Mouse (Mus musculus) MEL (cell line): ENCODE data around the gene Tmem220. TPM values are rescaled to one million over a fixed set of nuclear protein-coding genes. Genes with fewer than 3 reads are reported as not detected.

Experiments
- DNase-seq: peaks from one replicate; pipeline ENCODE4 v3.0.0; 2011; ENCODE audit warnings: low read depth, low spot score
- H3K27ac ChIP-seq: 2 replicates; pipeline ENCODE4 v1.5.1; 2012; ENCODE audit warnings: low read depth, mild to moderate bottlenecking, control low read depth, low read length, moderate library complexity; ENCODE audit not compliant: control insufficient read depth
- H3K27me3 ChIP-seq, 2 experiments: fragments of 150-350 bp in 1 of 2; sonication (generic) in 1 of 2; 2 replicates each; pipeline ENCODE4 v1.6.1; 2012; ENCODE audit warnings: low read length in 2 of 2, mild to moderate bottlenecking in 2 of 2, improper control_type of control experiment in 1 of 2, moderate library complexity in 1 of 2; ENCODE audit not compliant: insufficient read depth in 2 of 2, control insufficient read depth in 1 of 2
- H3K36me3 ChIP-seq, 2 experiments: 2 replicates each; pipeline ENCODE4 v1.6.1; 2012 to 2014; ENCODE audit warnings: low read length in 2 of 2, improper control_type of control experiment in 1 of 2, inconsistent platforms in 1 of 2, mild to moderate bottlenecking in 1 of 2; ENCODE audit not compliant: insufficient read depth in 2 of 2, control insufficient read depth in 1 of 2
- H3K4me1 ChIP-seq, 2 experiments: fragments of 150-350 bp in 1 of 2; sonication (generic) in 1 of 2; 2 replicates each; pipeline ENCODE4 v1.6.1; 2012; ENCODE audit warnings: low read length in 2 of 2, improper control_type of control experiment in 1 of 2, mild to moderate bottlenecking in 1 of 2; ENCODE audit not compliant: insufficient read depth in 2 of 2, control insufficient read depth in 1 of 2
- H3K4me3 ChIP-seq, 2 experiments: fragments of 150-350 bp in 1 of 2; sonication (generic) in 1 of 2; 2 replicates each; pipeline ENCODE4 v1.5.1; 2012; ENCODE audit warnings: low read depth in 2 of 2, low read length in 2 of 2, mild to moderate bottlenecking in 2 of 2, moderate library complexity in 2 of 2, control low read depth in 1 of 2, improper control_type of control experiment in 1 of 2; ENCODE audit not compliant: control insufficient read depth in 1 of 2, insufficient read depth in 1 of 2
- H3K79me2 ChIP-seq: 2 replicates; pipeline ENCODE4 v1.6.1; 2012; ENCODE audit warnings: mild to moderate bottlenecking, low read length, moderate library complexity; ENCODE audit not compliant: control insufficient read depth, poor library complexity, insufficient read depth
- H3K9ac ChIP-seq: 2 replicates; pipeline ENCODE4 v1.6.1; 2012; ENCODE audit warnings: low read depth, mild to moderate bottlenecking, control low read depth, low read length, moderate library complexity; ENCODE audit not compliant: control insufficient read depth, poor library complexity, severe bottlenecking
- H3K9me3 ChIP-seq: fragments of 150-350 bp; sonication (generic); replicated peaks from 2 replicates; pipeline ENCODE4 v1.6.1; 2012; ENCODE audit warnings: mild to moderate bottlenecking, low read length, improper control_type of control experiment, moderate library complexity; ENCODE audit not compliant: insufficient read depth
- BHLHE40 ChIP-seq: IDR thresholded peaks from 2 replicates; pipeline ENCODE4 v1.6.1; 2012; ENCODE audit warnings: low read depth, mild to moderate bottlenecking, inconsistent platforms, low read length, improper control_type of control experiment, borderline replicate concordance
- CHD1 ChIP-seq: IDR thresholded peaks from 2 replicates; pipeline ENCODE4 v1.6.1; 2012; ENCODE audit warnings: low read depth, mild to moderate bottlenecking, inconsistent platforms, low read length, improper control_type of control experiment
- CHD2 ChIP-seq: IDR thresholded peaks from 2 replicates; pipeline ENCODE4 v1.6.1; 2011; ENCODE audit warnings: low read length, improper control_type of control experiment
- CTCF ChIP-seq, 3 experiments: IDR thresholded peaks in 2 of 3; conservative IDR thresholded peaks in 1 of 3; 2 replicates each; pipeline ENCODE4 v1.5.1; 2011 to 2012; ENCODE audit warnings: low read length in 3 of 3, low read depth in 2 of 3, mild to moderate bottlenecking in 2 of 3, improper control_type of control experiment in 1 of 3, inconsistent platforms in 1 of 3, mixed read lengths in 1 of 3, moderate library complexity in 1 of 3; ENCODE audit not compliant: control insufficient read depth in 1 of 3, insufficient read depth in 1 of 3, poor library complexity in 1 of 3, severe bottlenecking in 1 of 3
- ELF1 ChIP-seq: IDR thresholded peaks from 2 replicates; pipeline ENCODE4 v1.6.1; 2014; ENCODE audit warnings: low read depth, mild to moderate bottlenecking, inconsistent platforms, low read length, improper control_type of control experiment, moderate library complexity
- EP300 ChIP-seq, 2 experiments: IDR thresholded peaks; 2 replicates each; pipeline ENCODE4 v1.6.1; 2011; ENCODE audit warnings: improper control_type of control experiment in 2 of 2, low read length in 2 of 2, low read depth in 1 of 2, mild to moderate bottlenecking in 1 of 2
- HCFC1 ChIP-seq: IDR thresholded peaks from 2 replicates; pipeline ENCODE4 v1.6.1; 2012; ENCODE audit warnings: low read depth, mild to moderate bottlenecking, inconsistent platforms, low read length, improper control_type of control experiment, moderate library complexity
- JUND ChIP-seq: IDR thresholded peaks from 2 replicates; pipeline ENCODE4 v1.6.1; 2011; ENCODE audit warnings: low read depth, mild to moderate bottlenecking, improper control_type of control experiment, low read length
- KAT2A ChIP-seq: conservative IDR thresholded peaks from 2 replicates; pipeline ENCODE4 v1.6.1; 2012; ENCODE audit warnings: low read depth, low read length, improper control_type of control experiment, inconsistent platforms
- MAZ ChIP-seq: IDR thresholded peaks from 2 replicates; pipeline ENCODE4 v1.6.1; 2012; ENCODE audit warnings: low read depth, mild to moderate bottlenecking, inconsistent platforms, low read length, improper control_type of control experiment
- MYC ChIP-seq: IDR thresholded peaks from 2 replicates; pipeline ENCODE4 v1.6.1; 2011; ENCODE audit warnings: low read depth, mild to moderate bottlenecking, low read length, improper control_type of control experiment, moderate library complexity
- POLR2AphosphoS5 ChIP-seq: IDR thresholded peaks from 2 replicates; pipeline ENCODE4 v1.6.1; 2012; ENCODE audit warnings: low read depth, borderline replicate concordance, mild to moderate bottlenecking, inconsistent platforms, low read length, moderate library complexity, mixed read lengths
- RAD21 ChIP-seq: IDR thresholded peaks from 2 replicates; pipeline ENCODE4 v1.6.1; 2011; ENCODE audit warnings: mild to moderate bottlenecking, low read depth, low read length, improper control_type of control experiment
- TAL1 ChIP-seq: IDR thresholded peaks from 2 replicates; pipeline ENCODE4 v1.6.1; 2012; ENCODE audit warnings: mild to moderate bottlenecking, inconsistent platforms, low read length, moderate library complexity, mixed read lengths
- TCF12 ChIP-seq: IDR thresholded peaks from 2 replicates; pipeline ENCODE4 v1.6.1; 2014; ENCODE audit warnings: low read depth, mild to moderate bottlenecking, inconsistent platforms, low read length, improper control_type of control experiment, moderate library complexity
- USF1 ChIP-seq: IDR thresholded peaks from 2 replicates; pipeline ENCODE4 v1.6.1; 2014; ENCODE audit warnings: low read depth, mild to moderate bottlenecking, inconsistent platforms, low read length, improper control_type of control experiment, moderate library complexity
- ZC3H11A ChIP-seq: IDR thresholded peaks from 2 replicates; pipeline ENCODE4 v1.6.1; 2012; ENCODE audit warnings: low read depth, mild to moderate bottlenecking, inconsistent platforms, low read length, improper control_type of control experiment
- ZNF384 ChIP-seq: IDR thresholded peaks from 2 replicates; pipeline ENCODE4 v1.6.1; 2012; ENCODE audit warnings: low read depth, mild to moderate bottlenecking, inconsistent platforms, low read length, improper control_type of control experiment
- polyA plus RNA-seq, 2 experiments: library from polyadenylated mRNA; stranded (reverse) in 1 of 2; unstranded in 1 of 2; fragments of >175 nt in 1 of 2; fragments of >200 nt in 1 of 2; gene quantifications; 2 replicates each; pipeline versions ENCODE4 v1.2.1 to v1.2.4; 2012; ENCODE audit warnings: low replicate concordance in 2 of 2, low read depth in 1 of 2; ENCODE audit not compliant: insufficient read length in 2 of 2, insufficient read depth in 1 of 2, missing spikeins in 1 of 2
- total RNA-seq: library from RNA; depleted of rRNA; stranded (reverse); fragments of 300-350 nt; gene quantifications from 2 replicates; pipeline ENCODE4 v1.2.3, GENCODE M21; 2012

Gene Tmem220
- total and polyA plus RNA-seq, 3 experiments, result 0.35 to 0.99 TPM; not detected in 1

- no peak overlapping the region for H3K27ac ChIP-seq
- H3K36me3 ChIP-seq, result no peaks in the 10 kb centered on the region
Measured at GRCm38 (mm10) chr11:66992150-66992549, 32.8 kb upstream of the Tmem220 start.

DNA sequence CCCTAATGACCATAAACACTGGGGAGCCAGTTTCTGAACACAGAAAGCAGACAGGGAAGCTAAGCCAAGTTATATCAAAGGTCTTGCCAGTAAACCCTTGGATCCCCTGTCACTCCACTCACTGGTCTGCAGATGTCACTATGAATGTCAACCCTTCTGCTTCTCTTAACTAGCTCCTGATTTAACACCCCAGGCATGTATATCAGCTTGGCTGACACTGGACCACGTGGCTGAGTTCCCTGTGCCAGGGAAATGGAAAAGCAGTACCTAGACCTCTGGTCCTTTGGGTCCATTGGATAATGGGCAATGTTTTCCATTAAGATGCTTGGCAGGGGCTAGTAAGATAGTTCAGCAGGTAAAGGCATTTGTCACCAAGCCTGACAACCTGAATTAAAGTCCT lies 31.3 kb upstream of the Tmem220 start:
- H3K4me1 ChIP-seq, result no peaks in the 10 kb centered on the region
- TF ChIP-seq BHLHE40 (no peak), USF1 (no peak), ZC3H11A (no peak), TCF12 (no peak), HCFC1 (no peak), CTCF (IDR thresholded peaks at IDR 0.05 in 2 of 3, conservative IDR thresholded peaks at IDR 0.05 in 1 of 3; ENCODE audit: control insufficient read depth in 1 of 3, insufficient read depth in 1 of 3, low read depth in 2 of 3, low read length in 3 of 3, poor library complexity in 1 of 3, severe bottlenecking in 1 of 3) (no peak)
- no peaks in the 10 kb centered on the region for H3K27me3 ChIP-seq
- no peaks in the 10 kb centered on the region for H3K36me3 ChIP-seq
- DNase-seq, result no peak
- no peak overlapping the region for H3K27ac ChIP-seq
- no peaks in the 10 kb centered on the region for H3K9me3 ChIP-seq
- no peak overlapping the region for H3K9ac ChIP-seq
- no peak overlapping the region for H3K4me3 ChIP-seq
- no peaks in the 10 kb centered on the region for H3K79me2 ChIP-seq

More at GRCm38 (mm10) chr11:66992150-66992549, 32.8 kb upstream of the Tmem220 start:
- Histone ChIP-seq H3K4me3 (no peak overlapping the region), H3K9me3 (no peaks in the 10 kb centered on the region), H3K9ac (no peak overlapping the region), H3K79me2 (no peaks in the 10 kb centered on the region), H3K4me1 (no peaks in the 10 kb centered on the region), H3K27me3 (no peaks in the 10 kb centered on the region)
- no peak for DNase-seq
- TF ChIP-seq CHD1, result no peak
- TF ChIP-seq JUND, result no peak
- TF ChIP-seq KAT2A, result no peak
- no peak for TF ChIP-seq TAL1
- TF ChIP-seq ZC3H11A, result no peak
- no peak for TF ChIP-seq USF1
- TF ChIP-seq MYC, result no peak
- no peak for TF ChIP-seq EP300 (IDR thresholded peaks at IDR 0.05; ENCODE audit: low read depth in 1 of 2, low read length in 2 of 2)
- TF ChIP-seq MAZ, result no peak
- TF ChIP-seq TCF12, result no peak
- TF ChIP-seq RAD21, result no peak
- TF ChIP-seq ELF1, result no peak
- TF ChIP-seq ZNF384, result no peak
- no peak for TF ChIP-seq POLR2AphosphoS5
- TF ChIP-seq BHLHE40, result no peak
- TF ChIP-seq CHD2, result no peak
